Mouse (Mus musculus): ENCODE measurements at regions not wholly inside any gene's neighbourhood (a gene's known extent, or its start where the extent isn't known, plus 50 kb on each side); places are given as distances from the start of the nearest gene placed in this dataset.
"Not testable (repeated sequence)": the region's sequence is repeated elsewhere in the genome, so short reads cannot be mapped to it uniquely, and the experiment has no call there.

- TF ChIP-seq POLR2A (IDR thresholded peaks at IDR 0.05; ENCODE audit: control insufficient read depth, low read depth, low read length) = no peak
- Histone ChIP-seq H3K27ac (ENCODE audit: control insufficient read depth, insufficient read depth, low read depth, low read length) (no peak overlapping the region), H3K4me3 (ENCODE audit: control insufficient read depth, low read depth, low read length) (no peak overlapping the region), H3K36me3 (ENCODE audit: control insufficient read depth, insufficient read depth, low read length) (no peaks in the 10 kb centered on the region), H3K4me1 (ENCODE audit: control insufficient read depth, insufficient read depth, low read length) (no peaks in the 10 kb centered on the region), H3K27me3 (ENCODE audit: control insufficient read depth, insufficient read depth, low read length) (no peaks in the 10 kb centered on the region)
These were observed 181.4 kb downstream of the Cdca7 start for GRCm38 (mm10) chr2:72657101-72657920.

DNA sequence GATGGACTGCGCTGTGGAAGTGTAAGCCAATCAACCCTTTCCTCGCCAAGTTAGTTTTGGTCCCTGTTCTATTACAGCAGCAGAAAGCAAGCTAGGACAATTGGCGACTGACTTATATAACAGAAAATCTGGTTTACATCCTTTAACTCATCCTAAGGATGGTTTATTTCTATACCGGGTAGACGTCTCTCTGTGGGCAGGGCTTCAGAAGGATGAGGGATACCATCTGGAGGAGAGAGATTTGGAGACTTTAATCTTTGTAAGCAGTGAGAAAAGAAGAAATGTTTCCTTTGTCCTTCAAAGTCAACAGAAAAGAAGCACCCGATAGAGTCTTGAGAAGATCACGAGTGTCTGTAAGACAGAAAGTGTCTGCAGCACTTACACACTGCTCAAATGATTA lies 186.4 kb downstream of the Cdca7 start:
- no peak overlapping the region for H3K27ac ChIP-seq (ENCODE audit: control insufficient read depth, insufficient read depth, low read depth, low read length)
- no peak for TF ChIP-seq POLR2A (IDR thresholded peaks at IDR 0.05; ENCODE audit: control insufficient read depth, low read depth, low read length)
- TF ChIP-seq CTCF (IDR thresholded peaks at IDR 0.05; ENCODE audit: control insufficient read depth, insufficient read depth, insufficient replicate concordance, low read depth, low read length) = no peak
- no peaks in the 10 kb centered on the region for H3K27me3 ChIP-seq (ENCODE audit: control insufficient read depth, insufficient read depth, low read length)

GRCm38 (mm10) chr2:72662979-72663780 lies 187.2 kb downstream of the Cdca7 start:
- no peaks in the 10 kb centered on the region for H3K27me3 ChIP-seq (ENCODE audit: control insufficient read depth, insufficient read depth, low read length)
- no peaks in the 10 kb centered on the region for H3K4me1 ChIP-seq (ENCODE audit: control insufficient read depth, insufficient read depth, low read length)
- no peak overlapping the region for H3K4me3 ChIP-seq (ENCODE audit: control insufficient read depth, low read depth, low read length)
- no peaks in the 10 kb centered on the region for H3K36me3 ChIP-seq (ENCODE audit: control insufficient read depth, insufficient read depth, low read length)
- H3K27ac ChIP-seq (ENCODE audit: control insufficient read depth, insufficient read depth, low read depth, low read length) = no peak overlapping the region
- TF ChIP-seq POLR2A (IDR thresholded peaks at IDR 0.05; ENCODE audit: control insufficient read depth, low read depth, low read length) (no peak), CTCF (IDR thresholded peaks at IDR 0.05; ENCODE audit: control insufficient read depth, insufficient read depth, insufficient replicate concordance, low read depth, low read length) (no peak)

More for the DNA sequence above, 186.4 kb downstream of the Cdca7 start:
- Histone ChIP-seq H3K4me3 (ENCODE audit: control insufficient read depth, low read depth, low read length) (no peak overlapping the region), H3K36me3 (ENCODE audit: control insufficient read depth, insufficient read depth, low read length) (no peaks in the 10 kb centered on the region), H3K4me1 (ENCODE audit: control insufficient read depth, insufficient read depth, low read length) (no peaks in the 10 kb centered on the region)

GRCm38 (mm10) chr2:72667396-72667795 lies 191.4 kb downstream of the Cdca7 start:
- not testable (repeated sequence) for H3K4me1 ChIP-seq (ENCODE audit: control insufficient read depth, insufficient read depth, low read length); H3K27me3 ChIP-seq (ENCODE audit: control insufficient read depth, insufficient read depth, low read length); H3K27ac ChIP-seq (ENCODE audit: control insufficient read depth, insufficient read depth, low read depth, low read length); H3K36me3 ChIP-seq (ENCODE audit: control insufficient read depth, insufficient read depth, low read length)
- peak; percentile 24; the same call in 1 of the 2 replicates for TF ChIP-seq POLR2A (IDR thresholded peaks at IDR 0.05; ENCODE audit: control insufficient read depth, low read depth, low read length)
- peak overlapping the region; percentile 53 for H3K4me3 ChIP-seq (ENCODE audit: control insufficient read depth, low read depth, low read length)

DNA sequence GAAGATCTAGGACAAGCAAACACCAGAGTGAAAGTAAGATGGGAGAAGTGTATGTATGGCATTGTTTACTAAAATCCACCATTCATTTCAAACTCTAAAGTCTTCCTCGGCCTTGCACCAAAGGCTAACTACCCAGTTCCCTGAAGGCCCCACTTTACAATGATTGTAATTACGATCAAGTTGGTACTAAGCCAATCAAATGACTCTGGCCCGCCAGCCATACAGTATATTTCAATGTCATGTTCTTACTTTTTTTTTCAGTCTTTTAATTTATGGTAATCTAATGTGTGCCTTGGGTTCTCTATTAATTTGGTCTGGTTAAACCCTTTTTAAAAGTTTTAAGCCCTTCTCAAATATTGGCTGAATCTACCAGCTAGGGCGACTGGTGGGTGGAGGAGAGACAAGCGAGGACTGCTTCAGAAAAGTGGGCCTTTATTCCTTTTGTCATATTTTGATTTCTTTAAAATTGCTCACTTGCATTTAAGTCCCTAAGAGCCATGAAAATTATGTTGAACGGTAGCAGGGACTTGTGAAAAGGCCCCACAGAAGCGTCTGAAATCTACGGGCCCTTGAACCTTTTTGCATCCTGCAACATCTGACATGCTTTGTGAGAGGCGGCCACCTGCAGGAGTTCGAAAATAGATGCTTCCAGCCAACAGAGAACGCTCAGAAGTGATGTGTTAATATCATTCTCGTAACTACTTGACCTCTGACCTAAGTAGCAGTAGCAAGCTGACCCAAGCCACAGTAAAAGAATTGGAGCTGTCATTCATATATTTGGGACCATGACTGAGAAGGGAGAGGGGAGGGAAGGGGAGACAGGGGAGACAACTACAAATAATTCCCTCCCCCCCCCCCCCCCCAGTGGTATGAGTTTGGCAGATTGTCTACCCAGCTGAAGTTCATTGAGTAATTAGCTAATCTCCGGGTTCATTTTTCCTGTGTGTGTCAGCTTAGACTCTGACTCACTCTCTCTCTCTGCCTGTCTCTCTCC lies 197.2 kb downstream of the Cdca7 start:
- no peaks in the 10 kb centered on the region for H3K36me3 ChIP-seq (ENCODE audit: control insufficient read depth, insufficient read depth, low read length)
- H3K4me3 ChIP-seq (ENCODE audit: control insufficient read depth, low read depth, low read length) = no peak overlapping the region
- H3K4me1 ChIP-seq (ENCODE audit: control insufficient read depth, insufficient read depth, low read length) = peaks cover 2% of the 10 kb centered on the region; the same call in 1 of the 2 replicates
- H3K27ac ChIP-seq (ENCODE audit: control insufficient read depth, insufficient read depth, low read depth, low read length) = no peak overlapping the region
- TF ChIP-seq CTCF (IDR thresholded peaks at IDR 0.05; ENCODE audit: control insufficient read depth, insufficient read depth, insufficient replicate concordance, low read depth, low read length) = no peak
- no peak for TF ChIP-seq POLR2A (IDR thresholded peaks at IDR 0.05; ENCODE audit: control insufficient read depth, low read depth, low read length)
- H3K27me3 ChIP-seq (ENCODE audit: control insufficient read depth, insufficient read depth, low read length) = no peaks in the 10 kb centered on the region

DNA sequence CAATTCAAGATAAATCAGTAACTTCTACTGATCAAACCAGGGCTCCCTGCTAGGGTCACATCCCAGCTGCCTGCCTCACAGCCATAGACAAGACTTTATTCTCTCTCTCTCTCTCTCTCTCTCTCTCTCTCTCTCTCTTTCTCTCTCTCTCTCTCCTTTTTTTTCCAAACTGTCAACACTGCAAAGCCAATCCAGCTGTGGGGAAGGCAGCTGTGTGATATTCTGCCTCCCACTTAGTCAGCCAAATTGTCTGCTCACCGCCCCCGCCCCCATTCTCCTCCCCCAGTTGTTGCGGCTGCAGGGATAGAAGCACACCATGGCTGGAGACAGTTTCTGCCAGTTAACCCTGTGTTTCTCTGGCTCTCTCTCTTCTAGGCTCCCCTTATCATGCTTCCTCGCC lies 198.3 kb downstream of the Cdca7 start:
- H3K27me3 ChIP-seq (ENCODE audit: control insufficient read depth, insufficient read depth, low read length) = no peaks in the 10 kb centered on the region
- no peaks in the 10 kb centered on the region for H3K4me1 ChIP-seq (ENCODE audit: control insufficient read depth, insufficient read depth, low read length)
- H3K36me3 ChIP-seq (ENCODE audit: control insufficient read depth, insufficient read depth, low read length) = no peaks in the 10 kb centered on the region
- TF ChIP-seq CTCF (IDR thresholded peaks at IDR 0.05; ENCODE audit: control insufficient read depth, insufficient read depth, insufficient replicate concordance, low read depth, low read length) (no peak), POLR2A (IDR thresholded peaks at IDR 0.05; ENCODE audit: control insufficient read depth, low read depth, low read length) (no peak)
- H3K4me3 ChIP-seq (ENCODE audit: control insufficient read depth, low read depth, low read length) = no peak overlapping the region
- H3K27ac ChIP-seq (ENCODE audit: control insufficient read depth, insufficient read depth, low read depth, low read length) = no peak overlapping the region

Data from testis, adult 2 months (tissue).